Mouse (Mus musculus) intestine, embryonic 16.5 days (tissue): Measurements from ENCODE around the gene Senp6. TPM values are rescaled to one million over a fixed set of nuclear protein-coding genes. Genes with fewer than 3 reads are reported as not detected.

Experiments
- ATAC-seq: fragments of 200-750 bp; cut with Nextera tagmentation; 2 replicates; pipeline ENCODE4 v1.8.0; 2017; ENCODE audit warnings: moderate TSS enrichment, moderate library complexity
- H3K27ac ChIP-seq: fragments of 300-500 bp; sonication (generic); 2 replicates; pipeline ENCODE4 v1.5.1; 2014; ENCODE audit warnings: mild to moderate bottlenecking, low read length
- H3K27me3 ChIP-seq: fragments of 300-500 bp; sonication (generic); replicated peaks from 2 replicates; pipeline ENCODE4 v1.6.1; 2014; ENCODE audit warnings: low read length, control low read depth, mixed read lengths; ENCODE audit not compliant: control insufficient read depth, insufficient read depth
- H3K36me3 ChIP-seq: fragments of 300-500 bp; sonication (generic); 2 replicates; pipeline ENCODE4 v1.6.1; 2014; ENCODE audit warnings: low read length, control low read depth; ENCODE audit not compliant: control insufficient read depth, insufficient read depth
- H3K4me1 ChIP-seq: fragments of 300-500 bp; sonication (generic); 2 replicates; pipeline ENCODE4 v1.6.1; 2014; ENCODE audit warnings: low read length, control low read depth, mixed read lengths; ENCODE audit not compliant: control insufficient read depth, insufficient read depth
- H3K4me2 ChIP-seq: fragments of 300-500 bp; sonication (generic); 2 replicates; pipeline ENCODE4 v1.6.1; 2014; ENCODE audit warnings: low read depth, low read length, control low read depth
- H3K4me3 ChIP-seq: fragments of 300-500 bp; sonication (generic); 2 replicates; pipeline ENCODE4 v1.5.1; 2014; ENCODE audit warnings: mild to moderate bottlenecking, low read length
- H3K9ac ChIP-seq: fragments of 300-500 bp; sonication (generic); 2 replicates; pipeline ENCODE4 v1.6.1; 2014; ENCODE audit warnings: low read depth, low read length
- H3K9me3 ChIP-seq: fragments of 300-500 bp; sonication (generic); 2 replicates; pipeline ENCODE4 v1.6.1; 2016; ENCODE audit warnings: low read length, control low read depth; ENCODE audit not compliant: control insufficient read depth
- WGBS: fragments of 180-500 bp; shearing (Covaris S2); extraction: QIAGEN DNeasy Blood & Tissue Kit; methylation state at CpG from one replicate; pipeline ENCODE4 v1.1.7; 2014; 5-methylcytosine and 5-hydroxymethylcytosine counted together
- polyA plus RNA-seq: library from polyadenylated mRNA; unstranded; fragments of >200 nt; fragmentation: Nextera tagmentation; extraction: Ambion mirVana; gene quantifications from 2 replicates; pipeline ENCODE4 v1.2.1, GENCODE M21; 2015

The Senp6 gene
- polyA plus RNA-seq, 1 experiment from 2014 or later: 26.6 TPM

DNA sequence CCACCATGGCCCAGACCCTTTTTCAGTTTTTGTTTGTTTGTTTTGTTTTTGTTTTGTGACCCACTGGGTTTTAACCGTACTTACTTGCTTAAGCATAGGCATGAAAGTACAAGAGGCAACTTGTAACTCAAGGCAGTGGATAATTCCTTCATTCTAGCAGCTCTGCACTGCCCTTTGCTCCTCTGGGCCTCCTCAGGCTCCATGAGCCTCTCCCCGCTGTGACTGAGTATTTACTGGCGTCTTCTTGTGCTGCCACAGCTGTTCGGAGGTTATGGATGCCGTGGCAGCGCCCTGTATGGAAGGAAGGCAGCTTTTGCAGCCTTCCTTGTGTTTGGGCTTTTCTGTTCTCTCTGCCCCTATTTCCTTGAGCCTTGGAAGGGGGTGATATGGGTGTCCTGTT, 124.5 kb downstream of the Senp6 start:
- 73% methylated on average over 6 of the region's 6 CpGs for WGBS
- Histone ChIP-seq H3K27ac (0 out of 2 replicates have a peak overlapping the region, but pooled peaks have one; percentile 18), H3K36me3 (no peaks in the 10 kb centered on the region), H3K27me3 (no peaks in the 10 kb centered on the region), H3K9me3 (no peaks in the 10 kb centered on the region), H3K9ac (no peak overlapping the region), H3K4me2 (no peak overlapping the region; the same call in 1 of the 2 replicates), H3K4me3 (no peak overlapping the region), H3K4me1 (peaks cover 23% of the 10 kb centered on the region; the same call in 1 of the 2 replicates)
- peak; percentile 64 for ATAC-seq

DNA sequence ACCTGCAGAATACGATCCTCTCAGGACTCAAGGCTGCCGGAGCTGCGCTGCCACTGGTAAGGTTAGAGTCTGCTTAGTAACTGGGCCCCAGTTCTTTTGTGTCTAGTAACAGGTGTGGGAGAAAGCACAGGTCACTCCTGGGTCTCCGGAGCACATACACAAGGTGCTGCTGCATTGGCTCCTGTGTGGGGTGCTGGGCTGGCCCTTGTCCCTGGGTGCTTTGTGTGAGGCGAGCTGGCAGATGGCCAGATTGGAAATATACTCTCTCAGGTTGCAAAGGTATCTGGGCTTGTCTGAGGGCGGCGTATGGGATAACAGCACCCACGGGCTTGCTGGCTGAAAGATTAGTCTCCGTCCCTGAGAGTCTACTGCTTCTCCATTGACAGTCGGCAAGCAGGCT, 125.6 kb downstream of the Senp6 start:
- Histone ChIP-seq H3K27ac (peak overlapping the region; percentile 15; the same call in 1 of the 2 replicates), H3K4me2 (no peak overlapping the region), H3K27me3 (no peaks in the 10 kb centered on the region), H3K9ac (no peak overlapping the region), H3K9me3 (no peaks in the 10 kb centered on the region), H3K4me1 (peaks cover 22% of the 10 kb centered on the region; the same call in 1 of the 2 replicates), H3K36me3 (no peaks in the 10 kb centered on the region), H3K4me3 (no peak overlapping the region)
- ATAC-seq: peak; percentile 89
- WGBS: 68% methylated on average over 10 of the region's 10 CpGs

DNA sequence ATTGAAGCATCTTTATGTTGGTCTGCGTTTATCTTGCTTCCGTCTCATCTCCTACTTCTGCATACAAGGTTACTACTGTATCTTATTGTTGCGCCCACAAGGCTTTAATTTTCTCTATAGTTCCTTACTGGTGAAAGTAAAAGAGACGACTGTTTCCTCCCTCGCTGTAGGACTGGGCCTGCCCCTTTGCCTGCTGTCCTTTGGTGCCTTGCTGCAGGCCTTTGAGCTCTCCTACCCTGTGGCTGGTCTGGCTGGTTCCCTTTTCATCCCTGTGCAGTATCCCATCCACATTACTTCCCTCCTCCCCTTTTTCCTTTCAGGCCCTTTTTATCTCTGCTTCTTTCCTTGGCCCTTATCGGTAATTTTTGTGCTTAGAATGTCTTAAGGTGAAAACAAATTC, 127.7 kb downstream of the Senp6 start:
- Histone ChIP-seq H3K4me1 (peaks cover 22% of the 10 kb centered on the region; the same call in 1 of the 2 replicates), H3K4me3 (no peak overlapping the region), H3K27ac (no peak overlapping the region), H3K9ac (no peak overlapping the region), H3K4me2 (no peak overlapping the region), H3K27me3 (no peaks in the 10 kb centered on the region), H3K9me3 (no peaks in the 10 kb centered on the region), H3K36me3 (no peaks in the 10 kb centered on the region)
- no peak for ATAC-seq
- 70% methylated on average over 6 of the region's 6 CpGs for WGBS

Other genes starting within 250 kb of the Senp6 start
- gene Filip1, start 54.1 kb upstream of the Senp6 start, polyA plus RNA-seq: 5.5 TPM in 2 replicates
- 72.7 and 77.2 TPM in 2 replicates for gene Myo6, start 98.1 kb downstream of the Senp6 start, polyA plus RNA-seq